Mouse (Mus musculus) megakaryocyte, embryonic 14.5 days (primary cell): ENCODE data around the gene Dicer1.

ENCODE experiments used
- FLI1 ChIP-seq: IDR thresholded peaks from 2 replicates; pipeline ENCODE4 v1.6.1; 2012; ENCODE audit warnings: low read length, inconsistent platforms, mixed read lengths
- GATA1 ChIP-seq: IDR thresholded peaks from 3 replicates; pipeline ENCODE4 v1.6.1; 2012; ENCODE audit warnings: mixed read lengths, low read length, inconsistent platforms, borderline replicate concordance

- no peak for TF ChIP-seq GATA1
- no peak for TF ChIP-seq FLI1
Observed at GRCm38 (mm10) chr12:104695514-104695913, 56.2 kb downstream of the Dicer1 start.
